Mouse (Mus musculus): ENCODE data around the gene Gm10192.
"Not testable (repeated sequence)": the region's sequence is repeated elsewhere in the genome, so short reads cannot be mapped to it uniquely, and the experiment has no call there.

The Gm10192 gene

DNA sequence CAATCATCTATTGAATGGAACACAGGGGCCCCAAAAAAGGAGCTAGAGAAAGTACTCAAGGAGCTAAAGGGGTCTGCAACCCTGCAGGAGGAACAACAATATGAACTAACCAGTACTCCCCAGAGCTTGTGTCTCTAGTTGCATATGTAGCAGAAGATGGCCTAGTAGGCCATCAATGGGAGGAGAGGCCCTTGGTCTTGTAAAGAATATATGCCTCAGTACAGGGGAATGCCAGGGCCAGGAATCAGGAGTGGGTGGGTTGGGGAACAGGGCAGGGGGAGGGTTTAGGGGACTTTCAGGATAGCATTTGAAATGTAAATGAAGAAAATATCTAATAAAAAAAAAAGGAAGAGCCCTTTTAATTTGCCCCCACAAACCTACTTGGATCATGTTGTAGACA lies at the start of gene Gm10192:
Gene Gm10192, minus strand, starts transcription at position 101 of the 400 bp plus-strand sequence.
- not testable (repeated sequence) for DNase-seq

DNA sequence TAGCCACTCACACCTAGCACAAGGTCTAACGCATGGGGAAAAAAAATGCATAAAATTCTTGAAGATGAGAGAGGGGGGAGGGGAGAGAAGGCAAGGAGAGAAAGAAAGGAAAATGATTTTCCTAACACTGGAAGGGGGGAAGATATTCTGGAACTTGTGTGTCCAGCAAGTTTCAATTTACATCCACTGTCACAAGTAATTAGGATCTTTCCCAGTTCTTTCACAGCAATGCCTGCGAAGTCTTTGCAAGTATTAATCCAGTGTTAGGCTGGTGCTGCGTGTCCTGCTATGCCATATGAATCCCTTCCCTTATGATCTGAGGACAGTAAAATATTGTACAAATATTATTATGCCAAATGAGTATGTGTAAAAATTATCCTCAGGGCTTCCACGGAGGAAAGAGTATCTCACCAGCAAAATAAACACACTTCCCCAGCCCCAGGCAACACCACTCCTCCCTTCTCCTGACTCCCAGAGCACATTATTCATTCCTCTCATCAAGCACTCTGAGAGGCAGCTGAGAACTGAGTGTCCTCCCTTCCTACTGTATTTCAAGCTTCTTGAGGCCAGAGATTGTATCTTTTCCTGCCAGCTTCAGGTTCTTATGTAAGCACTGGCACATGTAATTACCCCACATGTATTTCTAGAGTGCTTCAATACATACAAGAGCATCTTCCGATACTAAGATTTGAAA lies 47.6 kb upstream of the Gm10192 start:
- DNase-seq: no peak

DNA sequence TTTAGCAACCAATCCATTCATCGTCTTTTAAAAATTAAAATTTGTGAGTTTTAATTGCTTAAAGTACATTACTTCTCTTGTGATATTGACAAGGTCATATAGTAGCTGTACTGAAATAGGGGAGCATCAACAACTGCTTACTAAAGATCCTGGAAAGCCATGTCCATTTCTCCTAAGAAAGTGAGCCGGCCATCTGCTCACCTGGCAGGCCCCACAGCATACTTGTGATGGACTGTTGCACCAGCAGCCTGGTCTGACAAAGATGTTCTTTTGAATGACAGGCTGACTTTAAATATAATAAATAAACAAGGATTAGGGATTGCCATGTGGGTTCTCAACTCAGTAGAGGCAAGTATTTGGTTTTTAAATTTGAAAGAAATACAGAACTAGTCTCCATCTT lies 36.7 kb upstream of the Gm10192 start:
- DNase-seq: no peak

DNA sequence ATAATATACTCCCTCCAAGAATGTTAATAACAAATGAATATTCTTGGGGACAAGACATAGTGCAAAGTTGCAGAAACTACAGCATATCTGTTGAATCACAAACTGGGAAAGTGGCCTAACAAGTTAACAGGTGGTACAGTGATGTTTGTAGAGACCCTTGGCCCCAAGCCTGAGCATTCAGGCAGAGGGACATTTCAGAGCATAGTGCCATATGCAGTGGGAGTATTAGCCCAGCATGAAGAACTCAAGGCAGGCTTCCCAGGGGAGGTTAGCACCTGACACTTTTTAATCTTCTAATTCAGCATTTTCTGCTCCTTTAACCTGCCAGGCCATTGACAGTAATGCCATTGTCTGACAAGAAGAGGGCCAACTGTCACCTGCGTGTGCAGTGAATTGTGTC lies 34.9 kb upstream of the Gm10192 start:
- DNase-seq: no peak

DNA sequence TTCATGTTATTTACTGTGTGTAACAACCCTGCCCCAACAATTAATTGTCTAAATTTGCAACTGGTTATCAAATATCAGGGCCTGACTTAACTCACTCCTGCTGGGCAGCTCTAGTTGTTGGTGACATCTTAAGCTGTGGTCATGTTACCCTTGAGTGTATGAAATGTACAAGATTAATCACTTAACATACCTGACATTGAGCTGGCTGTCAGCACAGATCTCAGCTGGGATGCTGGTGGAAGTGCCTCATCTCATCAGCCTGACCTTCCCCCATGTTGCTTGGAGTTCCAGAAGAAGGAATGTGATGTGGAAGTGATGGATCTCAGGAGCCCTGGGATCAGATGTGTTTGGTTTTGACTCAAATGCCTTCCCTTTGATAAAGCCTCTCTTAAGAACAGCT lies 29.5 kb upstream of the Gm10192 start:
- DNase-seq: no peak

DNA sequence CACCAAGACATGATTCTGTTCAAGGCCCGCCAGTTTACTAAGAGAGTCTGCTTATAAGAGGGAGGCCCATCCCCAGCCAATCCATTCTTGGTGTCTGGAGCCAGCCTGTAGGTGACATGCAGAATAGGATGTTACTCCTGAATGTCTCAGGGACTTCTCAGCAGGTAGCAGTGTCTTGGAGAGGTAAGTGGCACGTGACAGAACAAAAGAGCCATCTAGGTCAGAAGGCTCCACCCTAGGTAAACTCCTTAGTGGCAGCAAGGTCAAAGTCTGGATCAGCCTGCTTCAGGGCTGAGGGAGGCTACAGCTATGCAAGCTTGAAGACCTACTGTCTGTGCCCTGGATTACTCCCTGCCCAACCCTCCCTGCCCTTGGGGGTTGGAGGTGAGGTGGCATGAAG lies 20.0 kb upstream of the Gm10192 start:
- DNase-seq: not testable (repeated sequence)

DNA sequence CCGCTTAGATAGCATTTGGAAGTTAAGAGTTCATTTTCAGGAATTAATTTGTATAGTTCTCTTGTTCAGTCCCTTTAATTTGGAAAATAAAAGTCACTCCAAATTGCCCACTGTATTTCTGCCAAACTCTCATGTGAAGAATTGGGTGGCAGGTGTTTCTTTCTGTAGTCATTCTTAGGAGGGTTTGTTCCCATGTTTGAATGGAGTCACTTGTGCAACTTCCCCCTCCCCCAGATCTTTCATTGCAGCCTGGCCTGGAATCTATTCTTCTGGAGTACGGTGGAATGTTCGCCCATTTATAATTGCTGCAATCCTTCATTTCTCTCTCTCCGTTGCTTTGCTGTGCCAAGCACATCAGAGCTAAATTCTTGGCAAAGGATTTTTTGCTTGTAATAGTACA lies 10.2 kb upstream of the Gm10192 start:
- peak; percentile 28 for DNase-seq

DNA sequence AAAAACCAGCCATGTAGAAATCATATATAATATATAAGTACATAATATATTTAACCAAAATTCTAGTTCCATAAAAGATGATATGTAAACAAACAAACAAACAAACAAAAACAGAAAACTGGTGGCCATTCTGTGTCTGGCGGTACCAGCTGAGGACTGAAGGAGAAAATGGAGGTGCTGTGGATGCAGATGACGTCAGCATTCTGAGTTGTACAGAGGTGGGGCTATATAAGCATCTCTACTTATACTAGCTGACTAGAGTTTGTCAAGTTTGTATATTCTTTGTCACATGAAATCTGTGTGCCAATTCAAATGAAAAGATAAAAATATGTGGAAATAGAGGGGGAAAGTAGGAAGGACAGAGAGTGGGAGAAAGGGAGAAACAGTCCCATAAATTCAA lies 9.6 kb upstream of the Gm10192 start:
- no peak for DNase-seq

DNA sequence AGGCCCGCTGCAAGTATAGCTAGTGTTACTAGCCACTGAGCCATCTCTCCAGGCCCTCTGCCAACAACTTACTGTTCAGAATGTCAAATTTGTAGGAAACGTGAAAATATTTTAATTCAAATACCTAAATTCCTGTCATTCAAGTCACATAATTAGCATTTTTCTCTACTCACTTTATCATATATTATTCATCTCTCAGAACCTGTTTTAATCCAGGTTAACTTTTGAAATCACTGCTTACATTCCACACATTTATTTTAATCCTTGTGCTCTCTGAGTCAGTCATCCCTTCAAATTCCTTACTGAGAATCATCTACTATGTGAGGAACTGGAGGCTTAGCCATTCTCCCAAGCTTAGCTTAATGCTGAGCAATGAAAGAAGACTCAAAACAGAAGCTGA lies 2.6 kb downstream of the Gm10192 start:
- no peak for DNase-seq

DNA sequence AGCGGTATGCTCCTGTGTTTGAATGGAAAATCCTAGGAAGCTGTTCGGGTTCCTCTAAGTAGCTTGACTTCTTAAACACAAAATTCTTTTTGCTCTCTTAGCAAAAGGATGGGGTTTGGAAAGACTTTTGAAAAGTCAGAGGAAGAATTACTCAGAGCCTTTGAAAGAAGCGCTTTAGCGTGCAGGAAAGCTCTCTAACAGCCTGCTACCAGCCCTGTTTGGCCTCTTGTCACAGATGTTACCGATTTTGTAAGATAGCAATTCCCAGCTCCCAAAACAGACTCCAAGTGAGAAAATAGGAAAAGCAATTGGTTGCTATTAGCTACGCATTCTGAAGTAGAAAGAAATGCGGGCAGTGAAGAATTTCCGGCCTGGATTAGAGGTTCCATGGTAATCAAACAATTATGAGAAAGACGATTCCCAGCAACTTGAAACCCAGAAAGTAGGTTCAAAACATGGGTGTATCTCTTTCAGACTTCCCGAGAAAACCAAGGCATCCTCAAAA lies 26.1 kb downstream of the Gm10192 start:
- peak; percentile 3 for DNase-seq

DNA sequence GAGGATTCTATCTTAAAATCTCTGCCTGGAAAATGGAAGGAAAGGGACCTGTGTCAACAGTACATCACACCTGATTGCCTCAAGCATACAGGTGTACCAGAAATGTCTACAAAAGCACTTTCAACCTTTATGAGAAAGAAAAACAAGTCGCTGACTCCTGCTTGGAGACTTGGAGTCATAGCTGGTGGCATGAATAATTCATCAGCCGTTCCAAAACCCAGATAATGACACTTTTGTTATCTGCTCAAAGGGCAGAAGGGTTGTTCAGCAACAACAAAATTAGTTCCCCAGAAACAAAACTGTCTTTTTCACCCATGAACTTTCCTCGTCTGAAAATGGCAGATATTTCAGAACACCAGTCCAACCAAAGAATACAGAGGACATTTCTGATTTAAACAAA lies 26.9 kb downstream of the Gm10192 start:
- DNase-seq: no peak

DNA sequence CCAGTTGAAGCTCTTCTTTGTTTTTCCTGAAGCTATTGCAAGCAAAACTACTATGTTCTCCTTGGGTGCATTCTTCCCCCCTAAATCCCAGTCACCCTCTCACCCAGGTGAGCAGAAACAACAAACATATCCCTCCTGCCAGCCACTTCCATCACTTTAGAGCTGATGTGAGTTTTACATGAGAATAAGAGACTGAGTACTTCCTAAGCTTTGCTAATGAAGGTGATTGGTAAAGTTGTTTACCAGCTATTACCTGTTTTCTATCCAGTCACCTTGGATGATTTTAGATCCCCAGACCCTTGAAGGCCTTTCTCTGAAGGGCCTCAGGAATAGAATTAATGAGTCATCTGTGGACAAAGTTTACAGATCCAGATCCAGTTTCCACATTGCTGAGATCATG lies 29.4 kb downstream of the Gm10192 start:
- DNase-seq: no peak

DNA sequence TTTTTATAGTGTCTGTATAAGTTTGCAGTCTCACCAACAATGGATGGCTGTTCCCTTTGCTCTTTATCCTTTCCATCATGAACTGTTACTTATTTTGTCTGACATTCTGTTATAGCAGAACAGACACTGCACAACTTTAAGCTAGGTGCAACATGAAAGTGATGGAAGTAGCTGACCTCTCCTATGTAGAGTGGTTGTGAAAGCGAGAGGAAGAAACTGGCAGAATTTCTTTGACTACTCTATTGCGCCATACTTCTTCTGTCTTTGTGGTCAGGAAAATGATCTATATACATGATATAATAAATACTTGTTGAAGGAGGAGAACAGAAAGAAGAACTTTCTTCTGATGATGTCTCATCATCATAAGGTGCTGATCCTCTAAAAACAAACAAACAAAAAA lies 40.5 kb downstream of the Gm10192 start:
- DNase-seq: no peak

All from layer of hippocampus, adult 9-11 months (tissue).